Mouse (Mus musculus) ovary, adult 2 months (tissue): ENCODE results near the gene Ino80. TPM values are rescaled to one million over a fixed set of nuclear protein-coding genes. Genes with fewer than 3 reads are reported as not detected.

Experiments used
- polyA plus RNA-seq: library from polyadenylated mRNA; depleted of rRNA; stranded (reverse); fragments of >200 nt; gene quantifications from 2 replicates; pipeline ENCODE4 v1.2.3, GENCODE M21; 2012; rRNA removed

Ino80 gene
- 6.9 and 7.2 TPM in 2 replicates for polyA plus RNA-seq

GRCm38 (mm10) chr2:119477571-119478396, at the start of gene Ino80:
Gene Ino80, minus strand, starts transcription at chr2:119477687.

GRCm38 (mm10) chr2:119350555-119351486, 126.7 kb downstream of the Ino80 start, which contains the start of gene Chac1:
Gene Chac1, plus strand, starts transcription at chr2:119351229.

GRCm38 (mm10) chr2:119325568-119326143, 151.8 kb downstream of the Ino80 start, which contains the start of gene Dll4:
Gene Dll4, plus strand, starts transcription at chr2:119325784.

Other genes with a start within 250 kb of the Ino80 start
- gene Ppp1r14d, start 247.8 kb downstream of the Ino80 start, polyA plus RNA-seq = 2.0 and 2.3 TPM in 2 replicates
- gene Spint1, start 240.3 kb downstream of the Ino80 start, polyA plus RNA-seq = 19.4 and 26.9 TPM in 2 replicates
- 1.1 and 2.0 TPM in 2 replicates for gene Rhov, start 206.4 kb downstream of the Ino80 start, polyA plus RNA-seq
- gene Vps18, start 188.9 kb downstream of the Ino80 start, polyA plus RNA-seq = 33.1 and 33.4 TPM in 2 replicates
- 23.7 and 24.2 TPM in 2 replicates for gene Dll4, start 151.9 kb downstream of the Ino80 start, polyA plus RNA-seq
- gene Chac1, start 126.5 kb downstream of the Ino80 start, polyA plus RNA-seq = 4.0 and 9.1 TPM in 2 replicates
- 0.42 and 0.48 TPM in 2 replicates for gene Exd1, start 69.9 kb upstream of the Ino80 start, polyA plus RNA-seq
- 71.4 and 76.0 TPM in 2 replicates for gene Chp1, start 70.0 kb upstream of the Ino80 start, polyA plus RNA-seq
- gene Nusap1, start 140.6 kb upstream of the Ino80 start, polyA plus RNA-seq = 0.69 and 1.2 TPM in 2 replicates
- 8.3 and 10.6 TPM in 2 replicates for gene Oip5, start 140.8 kb upstream of the Ino80 start, polyA plus RNA-seq
- 1.7 and 2.1 TPM in 2 replicates for gene Ndufaf1, start 185.1 kb upstream of the Ino80 start, polyA plus RNA-seq
- 7.8 and 8.9 TPM in 2 replicates for gene Rtf1, start 197.4 kb upstream of the Ino80 start, polyA plus RNA-seq